ENCODE assay signal across 10 mouse cellular contexts in the genomic region with DNA sequence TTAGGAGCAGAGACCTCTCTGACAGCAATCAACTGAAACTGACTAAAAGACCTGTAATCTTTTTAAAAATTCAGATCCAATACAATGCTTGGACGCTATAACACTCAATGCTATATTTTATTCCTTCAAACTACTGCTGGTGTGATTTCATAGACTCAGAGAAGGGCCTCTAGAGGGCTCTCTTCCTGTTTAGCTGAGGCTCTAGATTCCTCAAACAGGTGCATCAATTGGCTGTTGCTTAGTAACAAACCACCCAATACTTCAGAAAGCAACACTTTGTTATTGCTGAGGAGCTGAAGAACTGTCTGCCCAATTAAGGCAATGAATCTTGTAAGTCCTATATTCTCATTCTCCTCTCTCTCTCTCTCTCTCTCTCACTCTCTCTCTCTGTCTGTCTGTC. TPM values are rescaled to one million over a fixed set of nuclear protein-coding genes. Genes with fewer than 3 reads are reported as not detected.
A peak's percentile ranks its signal among the peaks of the same experiment; 100 is the strongest.
DNase-seq lines count a peak whose midpoint lies in the region; ATAC-seq lines count a peak whose summit lies in the region.
"Had no signal": no experiment of that assay in that cellular context is flagged by ENCODE, and none has a peak within 500 bp of the region (broad histone marks: within the 10 kb centered on the region; RNA-seq: fewer than 3 reads in every experiment).

No protein-coding gene starts in this region.

- DNase-seq in embryo, embryonic 10.5 days (ENCODE audit: low spot score): peak; percentile 4
- no peak for DNase-seq in embryo, embryonic 10 days (ENCODE audit: low spot score)
- peak; percentile 32 for DNase-seq in lung, postnatal 36 days
- DNase-seq in lung, postnatal 25 days (ENCODE audit: low spot score): no peak
- DNase-seq in thymus, postnatal 14 days: peak; percentile 70
- no peak for DNase-seq in left cerebral cortex, postnatal 25 days (ENCODE audit: low spot score in 2 of 2)
- DNase-seq in kidney, adult 9 months: no peak
- DNase-seq: cerebellum, postnatal 36 days had no signal

- intact Hi-C loops in left cerebral cortex, postnatal 25 days (cut with DNase I): loop anchor here (10.0 kb wide), 1 partner anchor 183 kb away; no protein-coding TSS in a partner anchor

- 0 out of 2 replicates have a peak, but pooled peaks have one; percentile 41 for ATAC-seq in granulocyte monocyte progenitor cell, adult 5-6 weeks (replicated peaks; ENCODE audit: poor library complexity, severe bottlenecking)
- ATAC-seq: intestine, embryonic 16.5 days had no signal

RNA-seq across cellular contexts. Expression of gene Dock10, which starts 30.1 kb away (rescaled TPM):
- 149 TPM in 2 replicates for total RNA-seq in granulocyte monocyte progenitor cell, adult 5-6 weeks (2014; fragmentation: Nextera tagmentation)
- total RNA-seq in granulocyte monocyte progenitor cell, adult 5-6 weeks (2017): 117 and 126 TPM in 2 replicates
- total RNA-seq in left cerebral cortex, postnatal 25 days (2021): 10 to 100 TPM; 24.4 to 38.7 TPM

Comparison
In these comparisons a context has a peak if more than half of its experiments do, and no peak if none do; other contexts are left out.
1. DNase-seq: peak in embryo, embryonic 10.5 days (single experiment), lung, postnatal 36 days (single experiment) and thymus, postnatal 14 days (single experiment); none in embryo, embryonic 10 days (single experiment), lung, postnatal 25 days (single experiment), left cerebral cortex, postnatal 25 days (0 of 2) and kidney, adult 9 months (single experiment).